Mouse (Mus musculus) embryonic fibroblast, embryonic 13.5 days (primary cell): ENCODE measurements around the gene Wnt1. TPM values are rescaled to one million over a fixed set of nuclear protein-coding genes. Genes with fewer than 3 reads are reported as not detected.

ENCODE experiments used
- H3K27ac ChIP-seq: 2 replicates; pipeline ENCODE4 v1.5.1; 2012; ENCODE audit warnings: low read length, control low read depth, inconsistent platforms; ENCODE audit not compliant: insufficient read depth
- H3K4me1 ChIP-seq: 2 replicates; pipeline ENCODE4 v1.6.1; 2011; ENCODE audit warnings: low read length; ENCODE audit not compliant: control insufficient read depth, insufficient read depth
- H3K4me3 ChIP-seq: 2 replicates; pipeline ENCODE4 v1.5.1; 2011; ENCODE audit warnings: mild to moderate bottlenecking, control low read depth, low read length; ENCODE audit not compliant: insufficient read depth
- CTCF ChIP-seq: IDR thresholded peaks from 2 replicates; pipeline ENCODE4 v1.5.1; 2011; ENCODE audit warnings: mild to moderate bottlenecking, control low read depth, low read length, moderate library complexity, borderline replicate concordance; ENCODE audit not compliant: insufficient read depth
- POLR2A ChIP-seq: IDR thresholded peaks from 2 replicates; pipeline ENCODE4 v1.6.1; 2011; ENCODE audit warnings: low read depth, mild to moderate bottlenecking, control low read depth, low read length, moderate library complexity
- polyA plus RNA-seq: library from polyadenylated mRNA; stranded (reverse); fragments of >200 nt; gene quantifications from 2 replicates; pipeline ENCODE4 v1.2.4, GENCODE M21; 2011; ENCODE audit warnings: low read depth; ENCODE audit not compliant: missing spikeins, insufficient read length

Gene Wnt1
- polyA plus RNA-seq, 1 experiment = not detected

DNA sequence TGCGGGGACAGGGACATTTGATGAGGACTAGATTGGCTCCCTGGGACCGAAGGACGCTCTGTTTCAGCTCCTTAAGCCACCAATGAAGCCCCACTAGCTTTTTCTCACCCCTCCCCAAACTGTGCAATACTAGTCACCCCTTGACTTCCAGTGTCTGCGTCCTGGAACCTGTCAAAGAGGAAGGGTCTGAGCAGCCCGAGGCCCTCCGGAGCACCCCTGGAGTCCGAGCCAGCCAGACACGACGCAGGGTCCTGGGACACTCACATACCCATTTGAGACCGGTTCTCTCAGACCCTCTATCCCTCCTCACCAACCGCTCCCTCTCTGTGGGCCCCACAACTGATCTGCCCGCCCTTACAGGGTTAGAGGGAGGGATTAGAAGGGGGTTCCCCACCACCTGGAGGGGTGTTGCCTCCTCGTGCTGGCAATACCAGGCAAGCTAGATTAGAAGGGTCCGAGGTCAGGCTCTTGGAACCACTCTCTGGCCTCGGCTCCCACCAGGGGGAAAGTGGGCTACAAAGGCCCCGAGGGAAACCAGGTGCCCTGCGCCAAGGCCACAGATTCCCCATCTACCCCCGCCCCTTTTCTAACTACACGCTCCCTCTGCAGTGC lies 12.5 kb upstream of the Wnt1 start:
- peak overlapping the region; percentile 26 for H3K4me3 ChIP-seq
- TF ChIP-seq POLR2A = no peak
- TF ChIP-seq CTCF = no peak
- peaks cover 23% of the 10 kb centered on the region for H3K4me1 ChIP-seq
- H3K27ac ChIP-seq = no peak overlapping the region

DNA sequence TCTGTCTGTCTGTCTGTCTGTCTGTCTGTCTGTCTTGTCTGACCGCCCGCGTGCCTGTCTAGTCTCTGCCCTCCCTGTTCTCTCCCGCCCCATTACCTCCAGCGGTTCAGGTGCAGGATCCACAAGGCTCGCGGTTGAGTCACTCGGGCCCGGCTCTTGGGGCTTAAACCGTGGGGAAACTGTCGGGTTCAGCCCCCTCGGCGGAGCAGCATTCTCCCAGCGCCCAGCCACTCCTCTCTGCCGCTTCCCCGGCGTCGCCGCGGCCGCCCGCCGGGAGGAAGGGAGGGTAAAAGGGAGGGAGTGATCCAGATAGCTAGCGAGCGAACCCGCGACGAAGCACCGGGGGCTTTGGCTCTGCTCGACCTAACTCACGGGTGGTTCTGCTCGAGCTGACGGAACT lies 11.9 kb upstream of the Wnt1 start, which contains the start of gene Wnt10b:
TSS of gene Wnt10b (minus strand) at position 389 of the 400 bp plus-strand sequence.
- H3K4me3 ChIP-seq = peak within 1 kb of the TSS; percentile 26
- TF ChIP-seq POLR2A (no peak), CTCF (no peak)
- H3K27ac ChIP-seq = peak within 1 kb of the TSS; percentile 23; the same call in 1 of the 2 replicates
- peaks cover 23% of the 10 kb centered on the region for H3K4me1 ChIP-seq

DNA sequence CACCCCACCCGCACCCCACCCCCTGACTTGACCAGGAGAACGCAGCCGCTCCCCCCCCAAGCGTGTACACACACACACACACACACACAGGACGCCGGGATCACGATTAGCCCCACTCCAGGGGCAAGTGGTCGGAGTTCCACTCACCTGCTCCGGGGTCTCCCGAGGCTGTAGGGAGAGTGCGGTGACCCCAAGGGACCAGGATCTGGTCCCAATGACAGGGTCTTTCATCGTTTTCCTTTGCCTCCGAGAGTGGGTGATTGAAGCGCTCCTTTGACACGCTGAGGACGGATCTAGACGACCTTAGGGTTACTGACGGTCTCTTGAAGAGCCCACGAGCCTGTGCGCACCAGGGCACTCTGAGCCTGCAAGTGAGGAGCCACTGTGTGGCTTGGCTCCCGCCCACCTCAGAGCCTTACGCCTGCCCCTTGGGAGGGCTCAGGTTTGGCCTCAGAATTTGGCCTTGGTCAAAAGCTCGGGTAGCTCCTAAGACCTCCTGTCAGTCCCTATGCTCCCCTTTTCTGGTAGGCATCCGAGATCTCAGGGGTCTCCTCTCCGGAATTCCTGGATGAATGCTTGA lies 11.4 kb upstream of the Wnt1 start:
- TF ChIP-seq CTCF = no peak
- peak; percentile 35; the same call in 1 of the 2 replicates for TF ChIP-seq POLR2A
- Histone ChIP-seq H3K27ac (no peak overlapping the region), H3K4me3 (peak overlapping the region; percentile 26), H3K4me1 (peaks cover 23% of the 10 kb centered on the region)

DNA sequence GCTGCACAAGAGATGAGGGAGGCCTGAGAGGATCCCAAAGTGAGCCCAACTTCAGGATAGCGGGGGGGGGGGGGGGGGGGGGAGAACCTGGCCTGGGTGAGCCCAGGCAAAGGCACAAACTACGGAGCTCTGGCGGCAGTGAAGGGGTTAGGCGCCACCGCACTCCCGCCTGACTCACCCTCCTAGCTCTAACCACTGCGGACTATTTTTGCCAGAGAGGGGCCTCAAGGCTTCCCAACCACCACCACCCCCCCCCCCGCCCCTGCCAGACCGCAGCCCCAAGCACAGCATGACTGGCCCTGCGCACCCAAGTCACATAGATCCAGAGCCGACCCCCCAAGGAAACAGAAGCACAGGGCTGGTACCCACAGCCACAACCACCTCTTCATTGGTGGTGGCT lies 10.9 kb upstream of the Wnt1 start:
- TF ChIP-seq POLR2A = no peak
- TF ChIP-seq CTCF = no peak
- H3K4me1 ChIP-seq = peaks cover 23% of the 10 kb centered on the region
- H3K27ac ChIP-seq = peak overlapping the region; percentile 23; the same call in 1 of the 2 replicates
- no peak overlapping the region for H3K4me3 ChIP-seq

DNA sequence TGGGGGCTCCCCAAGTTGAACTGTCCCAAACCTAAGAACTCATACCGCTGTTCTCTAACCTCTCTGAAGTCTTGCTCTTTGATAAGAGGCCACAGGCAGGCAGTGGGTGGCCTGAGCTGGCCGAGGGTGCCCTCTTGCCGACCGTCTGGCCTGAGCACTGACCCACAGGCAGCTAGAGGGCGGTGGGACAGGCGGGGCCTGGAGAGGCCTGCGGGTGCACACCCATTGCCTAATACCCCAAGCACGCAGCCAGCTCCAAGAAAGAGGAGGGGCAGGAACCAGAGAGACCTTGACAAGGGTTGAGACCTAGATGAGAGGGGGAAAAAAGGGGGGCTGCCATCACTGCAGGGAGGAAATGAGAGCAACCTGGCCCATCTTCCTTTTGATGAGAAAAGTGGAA lies 9.6 kb upstream of the Wnt1 start:
- peaks cover 19% of the 10 kb centered on the region for H3K4me1 ChIP-seq
- H3K4me3 ChIP-seq = no peak overlapping the region

DNA sequence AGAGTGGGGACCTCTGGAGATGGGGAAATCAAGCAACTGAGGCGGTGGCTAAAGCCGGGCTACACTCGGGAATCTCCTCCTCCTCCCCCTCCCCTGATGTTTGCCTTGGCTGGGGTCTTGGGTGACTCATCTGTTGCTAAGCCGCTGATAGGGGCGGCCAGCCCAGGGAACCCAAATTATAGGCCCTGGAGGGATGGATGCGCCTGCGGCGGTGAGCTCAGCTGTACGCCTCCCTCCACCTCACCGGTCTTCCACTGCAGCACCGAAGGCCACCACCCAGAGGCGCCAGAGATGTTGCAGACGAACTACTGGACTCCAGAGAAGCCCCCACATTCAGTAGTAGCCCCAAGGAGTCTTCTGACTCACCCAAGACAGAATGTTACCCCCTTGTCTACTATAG lies 9.1 kb upstream of the Wnt1 start:
- peaks cover 19% of the 10 kb centered on the region for H3K4me1 ChIP-seq
- peak overlapping the region; percentile 60 for H3K27ac ChIP-seq
- TF ChIP-seq POLR2A = no peak
- peak; percentile 16; the same call in 1 of the 2 replicates for TF ChIP-seq CTCF

More for the DNA sequence above, 9.6 kb upstream of the Wnt1 start:
- no peak for TF ChIP-seq CTCF
- TF ChIP-seq POLR2A = 0 out of 2 replicates have a peak, but pooled peaks have one; percentile 20
- peak overlapping the region; percentile 60 for H3K27ac ChIP-seq

GRCm38 (mm10) chr15:98781166-98781565 lies 8.5 kb upstream of the Wnt1 start:
- Histone ChIP-seq H3K27ac (peak overlapping the region; percentile 60; the same call in 1 of the 2 replicates), H3K4me1 (peaks cover 19% of the 10 kb centered on the region), H3K4me3 (no peak overlapping the region)
- TF ChIP-seq CTCF = no peak
- TF ChIP-seq POLR2A = no peak

More for the DNA sequence above, 9.1 kb upstream of the Wnt1 start:
- no peak overlapping the region for H3K4me3 ChIP-seq

DNA sequence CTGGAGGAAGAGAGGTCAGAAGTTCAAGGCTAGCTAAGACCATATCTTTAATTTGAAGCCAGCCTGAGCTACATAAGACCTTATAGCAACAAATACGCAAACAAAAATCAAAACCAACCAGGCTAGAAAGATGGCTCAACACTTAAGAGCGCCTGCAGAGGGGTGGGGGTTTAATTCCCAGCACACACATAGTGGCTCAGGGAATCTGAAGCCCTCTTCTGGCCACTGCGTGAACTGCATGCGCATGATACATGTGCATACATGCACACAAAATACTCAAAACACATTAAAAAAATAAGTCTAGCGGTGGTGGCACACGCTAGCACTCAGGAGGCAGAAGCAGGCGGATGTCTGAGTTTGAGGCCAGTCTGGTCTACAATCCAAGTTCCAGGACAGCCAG lies 3.9 kb upstream of the Wnt1 start:
- H3K27ac ChIP-seq = no peak overlapping the region
- H3K4me3 ChIP-seq = no peak overlapping the region
- peak; percentile 31; the same call in 1 of the 2 replicates for TF ChIP-seq CTCF
- no peak for TF ChIP-seq POLR2A
- H3K4me1 ChIP-seq = peaks cover 7% of the 10 kb centered on the region; the same call in 1 of the 2 replicates

GRCm38 (mm10) chr15:98787930-98788329 lies 1.7 kb upstream of the Wnt1 start:
- H3K4me3 ChIP-seq = no peak overlapping the region
- no peak overlapping the region for H3K27ac ChIP-seq
- TF ChIP-seq POLR2A (no peak), CTCF (peak; percentile 88; the same call in 1 of the 2 replicates)
- H3K4me1 ChIP-seq = peaks cover 3% of the 10 kb centered on the region; the same call in 1 of the 2 replicates

DNA sequence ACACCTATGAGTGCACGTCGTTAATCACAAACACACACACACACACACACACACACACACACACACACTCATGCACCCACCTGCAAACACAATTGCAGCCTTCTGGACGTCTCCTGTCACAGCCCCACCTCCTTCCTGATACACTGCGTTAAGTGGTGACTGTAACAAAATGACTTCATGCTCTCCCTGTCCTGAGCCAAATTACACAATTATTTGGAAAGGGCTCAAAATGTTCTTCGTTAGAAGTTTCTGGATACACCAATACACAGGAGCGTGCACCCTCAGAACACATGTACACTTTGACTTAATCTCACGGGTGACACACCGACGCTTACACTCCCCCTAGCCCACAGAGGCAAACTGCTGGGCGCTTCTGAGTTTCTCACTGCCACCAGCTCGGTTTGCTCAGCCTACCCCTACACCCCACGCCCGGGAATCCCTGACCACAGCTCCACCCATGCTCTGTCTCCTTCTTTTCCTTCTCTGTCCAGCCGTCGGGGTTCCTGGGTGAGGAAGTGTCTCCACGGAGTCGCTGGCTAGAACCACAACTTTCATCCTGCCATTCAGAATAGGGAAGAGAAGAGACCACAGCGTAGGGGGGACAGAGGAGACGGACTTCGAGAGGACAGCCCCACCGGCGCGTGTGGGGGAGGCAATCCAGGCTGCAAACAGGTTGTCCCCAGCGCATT lies 541 bp upstream of the Wnt1 start:
- no peak for TF ChIP-seq POLR2A
- no peak for TF ChIP-seq CTCF
- no peak overlapping the region for H3K4me3 ChIP-seq

GRCm38 (mm10) chr15:98790761-98791160 lies 1.1 kb downstream of the Wnt1 start:
- Histone ChIP-seq H3K4me3 (peak overlapping the region; percentile 8; the same call in 1 of the 2 replicates), H3K4me1 (peaks cover 3% of the 10 kb centered on the region; the same call in 1 of the 2 replicates), H3K27ac (no peak overlapping the region)
- TF ChIP-seq POLR2A = no peak
- TF ChIP-seq CTCF = no peak

More for the DNA sequence above, 541 bp upstream of the Wnt1 start:
- Histone ChIP-seq H3K4me1 (peaks cover 3% of the 10 kb centered on the region; the same call in 1 of the 2 replicates), H3K27ac (no peak overlapping the region)
